Comparison of ENCODE assay signal across 15 mouse cellular contexts in the genomic region with DNA sequence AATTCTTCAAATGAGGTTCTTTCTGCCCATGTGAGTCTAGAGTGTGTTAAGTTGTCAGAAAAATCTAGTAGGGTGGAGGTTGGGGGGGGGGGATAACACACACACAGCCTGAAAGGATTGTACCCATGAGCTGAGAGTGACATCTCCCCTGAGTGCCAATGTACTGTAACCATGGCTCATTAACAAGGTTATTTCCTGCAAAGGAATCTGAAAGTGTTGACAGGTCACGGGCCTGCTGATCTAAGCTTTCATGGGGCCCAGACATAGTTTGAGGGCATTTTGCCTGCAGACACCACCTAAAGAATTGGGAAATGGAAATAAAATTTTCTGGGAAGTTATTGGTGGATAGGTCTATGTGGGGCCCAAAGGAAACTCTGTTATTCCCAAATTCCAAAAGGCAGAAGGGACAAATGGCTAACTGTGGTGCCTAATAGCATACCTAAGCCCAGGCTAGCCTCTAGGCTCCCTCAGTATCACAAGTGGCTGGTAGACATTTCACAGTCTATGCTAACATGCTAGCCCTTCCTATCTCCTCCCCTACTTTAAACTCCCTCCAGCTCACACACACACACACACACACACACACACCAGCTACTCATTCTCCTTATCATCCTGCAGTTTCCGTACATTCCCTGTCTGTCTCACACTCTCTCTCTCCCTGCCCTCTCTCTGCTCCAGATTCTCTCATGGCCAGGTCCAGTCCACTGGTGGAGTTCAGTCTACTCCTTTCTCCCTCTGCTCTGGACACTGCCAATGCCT.
DNase-seq lines count a peak whose midpoint lies in the region; ATAC-seq and TF ChIP-seq lines count a peak whose summit lies in the region.
"Had no signal": no experiment of that assay in that cellular context is flagged by ENCODE, and none has a peak within 500 bp of the region (broad histone marks: within the 10 kb centered on the region; RNA-seq: fewer than 3 reads in every experiment).

No protein-coding gene starts in this region.

- no peak for TF ChIP-seq EP300 in CH12.LX (IDR thresholded peaks at IDR 0.05; ENCODE audit: low read length)

- H3K4me1 ChIP-seq in hindbrain, embryonic 12.5 days = peaks cover 21% of the 10 kb centered on the region
- no peaks in the 10 kb centered on the region for H3K4me1 ChIP-seq in hindbrain, embryonic 16.5 days (ENCODE audit: control insufficient read depth, insufficient read depth, low read depth, low read length)
- peaks cover 15 to 49% of the 10 kb centered on the region in 2 experiments for H3K4me1 ChIP-seq in CH12.LX (ENCODE audit: control insufficient read depth in 1 of 2, insufficient read depth in 2 of 2)
- peaks cover 22% of the 10 kb centered on the region; the same call in 1 of the 2 replicates for H3K4me1 ChIP-seq in embryonic facial prominence, embryonic 10.5 days
- peaks cover 63% of the 10 kb centered on the region for H3K4me1 ChIP-seq in heart, embryonic 12.5 days (replicated peaks)

- H3K79me2 ChIP-seq in CH12.LX (replicated peaks; ENCODE audit: control insufficient read depth, extremely low read depth, insufficient read depth, poor library complexity, severe bottlenecking) = no peaks in the 10 kb centered on the region

- H3K27ac ChIP-seq in hindbrain, embryonic 12.5 days = peak overlapping the region; percentile 67
- no peak overlapping the region for H3K27ac ChIP-seq in hindbrain, embryonic 16.5 days (ENCODE audit: low read depth, low read length)
- H3K27ac ChIP-seq in CH12.LX (ENCODE audit: insufficient read depth, low read depth) = no peak overlapping the region
- peak overlapping the region; percentile 40; the same call in 1 of the 2 replicates for H3K27ac ChIP-seq in embryonic facial prominence, embryonic 10.5 days (replicated peaks)
- H3K27ac ChIP-seq in heart, embryonic 12.5 days (ENCODE audit: poor library complexity, severe bottlenecking) = peak overlapping the region; percentile 91
- H3K27ac ChIP-seq: liver, embryonic 14.5 days; stomach, postnatal 0 days had no signal

- no peaks in the 10 kb centered on the region for H3K27me3 ChIP-seq in hindbrain, embryonic 12.5 days
- H3K27me3 ChIP-seq in hindbrain, embryonic 16.5 days (replicated peaks; ENCODE audit: control insufficient read depth, insufficient read depth, low read length) = no peaks in the 10 kb centered on the region
- H3K27me3 ChIP-seq in CH12.LX (replicated peaks) = no peaks in the 10 kb centered on the region
- no peaks in the 10 kb centered on the region for H3K27me3 ChIP-seq in embryonic facial prominence, embryonic 10.5 days (replicated peaks; ENCODE audit: low read depth, poor library complexity, severe bottlenecking)
- no peaks in the 10 kb centered on the region for H3K27me3 ChIP-seq in heart, embryonic 12.5 days (replicated peaks)

- DNase-seq in CH12.LX (ENCODE audit: extremely low read depth) = no peak
- no peak for DNase-seq in embryonic facial prominence, embryonic 10.5 days (ENCODE audit: low spot score)
- no peak for DNase-seq in gastrocnemius, adult 8-10 months (ENCODE audit: low spot score in 2 of 2)
- no peak for DNase-seq in gastrocnemius, postnatal 10 days
- DNase-seq in adrenal gland, adult 18-20 months (ENCODE audit: low spot score in 2 of 2) = no peak
- DNase-seq: cerebellum, adult 11-12 months; gastrocnemius, postnatal 14 days; lung, postnatal 4 days; thymus, postnatal 36 days had no signal

- in situ Hi-C loops in CH12.LX (cut with MboI; ENCODE audit: low pct_ligation_motif_present, low pct_unique_long_range_greater_than_20kb, low sequenced_read_pairs) = no loop called here

- ATAC-seq in hindbrain, embryonic 12.5 days (ENCODE audit: low FRiP score) = peak; percentile 33
- no peak for ATAC-seq in hindbrain, embryonic 16.5 days
- peak; percentile 80 for ATAC-seq in heart, embryonic 12.5 days (ENCODE audit: insufficient number of reproducible peaks, low FRiP score)
- ATAC-seq: CD4-positive, CD25-positive, alpha-beta regulatory T cell, adult 4 months had no signal

- no peak for TF ChIP-seq POLR2A in CH12.LX (IDR thresholded peaks at IDR 0.05; ENCODE audit: low read depth, low read length)

- H3K4me2 ChIP-seq in hindbrain, embryonic 12.5 days (replicated peaks) = no peak overlapping the region
- H3K4me2 ChIP-seq in hindbrain, embryonic 16.5 days (ENCODE audit: low read length) = no peak overlapping the region
- no peak overlapping the region for H3K4me2 ChIP-seq in CH12.LX (ENCODE audit: insufficient read depth, low read depth, poor library complexity, severe bottlenecking)
- H3K4me2 ChIP-seq in heart, embryonic 12.5 days = no peak overlapping the region

- TF ChIP-seq CTCF in CH12.LX (conservative IDR thresholded peaks at IDR 0.05 in 1 of 2, IDR thresholded peaks at IDR 0.05 in 1 of 2; ENCODE audit: low read depth in 2 of 2, low read length in 2 of 2) = no peak

- no peak overlapping the region for H3K4me3 ChIP-seq in hindbrain, embryonic 12.5 days
- no peak overlapping the region for H3K4me3 ChIP-seq in hindbrain, embryonic 16.5 days (ENCODE audit: low read length)
- no peak overlapping the region for H3K4me3 ChIP-seq in CH12.LX (replicated peaks in 1 of 3; ENCODE audit: low read depth in 2 of 3, low read length in 2 of 3, poor library complexity in 1 of 3)
- no peak overlapping the region for H3K4me3 ChIP-seq in embryonic facial prominence, embryonic 10.5 days
- no peak overlapping the region for H3K4me3 ChIP-seq in heart, embryonic 12.5 days

- WGBS in hindbrain, embryonic 12.5 days = 36% methylated on average over 2 of the region's 2 CpGs
- WGBS in hindbrain, embryonic 16.5 days = 61% methylated on average over 2 of the region's 2 CpGs
- WGBS in embryonic facial prominence, embryonic 10.5 days = 78% methylated on average over 2 of the region's 2 CpGs
- 12% methylated on average over 2 of the region's 2 CpGs for WGBS in heart, embryonic 12.5 days

- dilution Hi-C loops in CH12.LX (cut with MboI; ENCODE audit: extremely low pct_ligation_motif_present, extremely low pct_unique_long_range_greater_than_20kb, low sequenced_read_pairs) = no loop called here

- no peaks in the 10 kb centered on the region for H3K9me3 ChIP-seq in hindbrain, embryonic 12.5 days (replicated peaks)
- H3K9me3 ChIP-seq in hindbrain, embryonic 16.5 days (ENCODE audit: control insufficient read depth, low read length) = no peaks in the 10 kb centered on the region
- no peaks in the 10 kb centered on the region for H3K9me3 ChIP-seq in CH12.LX (replicated peaks; ENCODE audit: low read length)
- H3K9me3 ChIP-seq in embryonic facial prominence, embryonic 10.5 days = no peaks in the 10 kb centered on the region
- H3K9me3 ChIP-seq in heart, embryonic 12.5 days (replicated peaks) = no peaks in the 10 kb centered on the region

- no peak for TF ChIP-seq RAD21 in CH12.LX (IDR thresholded peaks at IDR 0.05; ENCODE audit: low read depth, low read length)

- no peak overlapping the region for H3K9ac ChIP-seq in hindbrain, embryonic 12.5 days
- no peak overlapping the region for H3K9ac ChIP-seq in hindbrain, embryonic 16.5 days (ENCODE audit: low read depth, low read length)
- H3K9ac ChIP-seq in CH12.LX (ENCODE audit: insufficient read depth, low read depth) = no peak overlapping the region
- no peak overlapping the region for H3K9ac ChIP-seq in heart, embryonic 12.5 days
- H3K9ac ChIP-seq: liver, embryonic 14.5 days had no signal

- H3K36me3 ChIP-seq in hindbrain, embryonic 12.5 days = no peaks in the 10 kb centered on the region
- no peaks in the 10 kb centered on the region for H3K36me3 ChIP-seq in hindbrain, embryonic 16.5 days (ENCODE audit: control insufficient read depth, insufficient read depth, low read length)
- H3K36me3 ChIP-seq in CH12.LX (replicated peaks in 1 of 2; ENCODE audit: control insufficient read depth in 1 of 2, insufficient read depth in 1 of 2, low read length in 1 of 2) = no peaks in the 10 kb centered on the region
- no peaks in the 10 kb centered on the region for H3K36me3 ChIP-seq in embryonic facial prominence, embryonic 10.5 days (replicated peaks)
- H3K36me3 ChIP-seq in heart, embryonic 12.5 days = no peaks in the 10 kb centered on the region

TF ChIP-seq in CH12.LX, 34 proteins besides CTCF, POLR2A, EP300 and RAD21:
- TF ChIP-seq HCFC1 (IDR thresholded peaks at IDR 0.05; ENCODE audit: low read depth, low read length) (no peak), BHLHE40 (IDR thresholded peaks at IDR 0.05; ENCODE audit: low read depth, low read length) (peak; percentile 43), CHD2 (IDR thresholded peaks at IDR 0.05; ENCODE audit: low read length) (no peak), JUND (conservative IDR thresholded peaks at IDR 0.05; ENCODE audit: low read depth, low read length) (no peak), POLR2AphosphoS2 (IDR thresholded peaks at IDR 0.05; ENCODE audit: low read depth, low read length) (no peak), MYC (IDR thresholded peaks at IDR 0.05; ENCODE audit: low read depth, low read length) (no peak)

Comparison
In these comparisons a context has a peak if more than half of its experiments do, and no peak if none do; other contexts are left out.
1. H3K27ac ChIP-seq: peak in hindbrain, embryonic 12.5 days (single experiment), embryonic facial prominence, embryonic 10.5 days (single experiment) and heart, embryonic 12.5 days (single experiment); none in hindbrain, embryonic 16.5 days (single experiment) and CH12.LX (single experiment).